Mouse (Mus musculus) granulocyte monocyte progenitor cell, adult 5-6 weeks (primary cell): Measurements from ENCODE around the gene Ctla4. TPM values are rescaled to one million over a fixed set of nuclear protein-coding genes. Genes with fewer than 3 reads are reported as not detected.

Experiments
- ATAC-seq: replicated peaks from 2 replicates; pipeline ENCODE4 v1.8.0; 2016; ENCODE audit warnings: mild to moderate bottlenecking, moderate TSS enrichment, inconsistent platforms; ENCODE audit not compliant: poor library complexity, severe bottlenecking
- total RNA-seq, 2 experiments: library from RNA; stranded (forward) in 1 of 2; stranded (reverse) in 1 of 2; fragments of 200-712, 200-1000 nt in 1 of 2; fragments of >200 nt in 1 of 2; fragmentation: Nextera tagmentation in 1 of 2; gene quantifications; 2 replicates each; pipeline ENCODE4 v1.2.3; 2014 to 2017

Ctla4 gene
- total RNA-seq, 2 experiments from 2014 or later = not detected

DNA sequence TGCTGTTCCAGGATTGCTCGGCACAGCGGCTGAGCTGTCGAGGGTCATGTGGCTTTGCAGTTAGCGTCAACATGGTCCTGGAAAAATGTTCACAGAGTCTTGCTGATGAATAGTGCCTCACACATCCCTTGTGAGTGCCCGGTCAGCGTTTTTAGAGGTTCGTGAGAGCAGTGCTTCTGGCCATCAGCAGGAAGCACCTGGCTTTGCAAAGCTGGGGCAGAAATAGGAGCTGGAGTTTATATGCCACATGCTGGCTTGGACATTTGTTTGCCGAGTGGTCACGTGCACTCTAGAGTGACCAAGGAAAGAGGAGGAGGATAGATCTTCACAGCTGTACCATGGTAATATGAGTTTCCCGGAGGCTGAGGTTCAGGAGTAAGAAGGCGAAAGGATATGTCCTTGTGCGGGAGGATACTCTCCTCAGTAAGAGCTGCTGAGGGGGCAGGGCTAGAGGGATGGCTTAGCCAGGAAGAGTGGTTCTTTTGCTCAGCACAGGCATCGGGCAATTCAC lies 23.8 kb upstream of the Ctla4 start:
- ATAC-seq = no peak

GRCm38 (mm10) chr1:60863701-60864100 lies 23.1 kb upstream of the Ctla4 start:
- ATAC-seq = no peak

- peak; percentile 60 for ATAC-seq
Measured at GRCm38 (mm10) chr1:60865167-60865566, 21.6 kb upstream of the Ctla4 start.

- no peak for ATAC-seq
Measured at GRCm38 (mm10) chr1:60866043-60866442, 20.8 kb upstream of the Ctla4 start.

DNA sequence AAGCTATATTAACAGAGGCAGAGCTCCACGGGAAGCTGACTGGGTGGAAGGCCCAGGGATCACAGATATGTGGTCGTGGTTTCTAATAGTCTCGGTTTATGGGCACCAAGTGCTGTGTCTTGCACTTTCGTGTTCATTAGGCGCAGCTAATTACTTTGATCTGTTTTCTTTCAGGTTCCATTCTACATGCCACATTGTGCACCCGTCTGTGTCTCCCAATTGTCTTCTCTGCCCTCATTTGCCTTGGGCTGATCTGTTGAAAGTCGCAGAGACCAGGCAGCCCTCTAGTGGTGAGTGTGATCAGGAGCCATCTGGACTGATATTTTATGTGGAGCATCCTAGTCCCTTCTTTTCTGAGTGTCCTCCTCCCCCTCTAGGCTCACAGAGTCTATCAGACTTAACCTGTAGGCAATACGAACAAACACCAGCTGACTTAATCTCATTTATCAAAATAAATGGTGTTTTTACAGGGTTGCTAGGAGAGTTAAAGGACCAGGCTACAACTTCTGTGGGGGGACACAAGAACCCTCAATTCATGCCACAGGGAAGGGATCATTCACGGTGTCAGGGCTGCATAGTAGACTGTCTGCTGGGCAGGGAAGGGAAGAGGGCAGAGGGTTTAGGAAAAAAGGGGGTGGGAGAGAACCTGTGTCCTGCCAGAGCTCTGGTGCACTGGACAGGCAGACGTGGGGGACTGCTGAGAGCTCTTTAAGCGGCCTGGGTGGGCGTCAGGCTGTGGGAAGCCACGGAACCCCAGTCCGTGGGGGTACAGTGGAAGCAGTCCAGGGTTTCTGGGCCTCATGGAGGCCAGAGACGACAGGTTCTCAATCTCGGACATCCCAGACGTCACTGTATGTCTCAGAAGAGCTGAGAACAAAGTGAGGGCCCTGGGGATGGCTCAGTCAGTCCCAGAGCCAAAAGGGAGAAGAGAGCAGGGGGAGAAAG lies 18.2 kb upstream of the Ctla4 start:
- peak; percentile 36; the same call in 1 of the 2 replicates for ATAC-seq

DNA sequence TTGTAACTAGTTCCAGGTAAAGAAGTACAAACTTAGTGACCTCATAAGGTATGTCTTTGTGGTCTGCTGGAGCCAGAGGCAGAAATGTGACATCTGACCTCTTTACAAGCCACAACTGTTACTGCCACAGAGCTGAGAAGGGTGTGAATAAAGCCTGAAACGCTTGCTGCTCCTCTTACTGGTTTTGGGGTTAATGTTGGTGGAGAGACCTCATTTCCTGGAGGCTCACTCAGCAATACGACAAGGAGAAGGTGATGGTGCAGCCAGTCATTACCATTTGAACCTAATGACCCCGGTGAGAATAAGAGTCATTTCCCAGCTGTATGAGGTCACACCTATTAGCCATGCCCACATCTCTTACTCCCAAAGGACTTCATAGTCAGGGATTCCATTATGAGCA lies 11.5 kb upstream of the Ctla4 start:
- no peak for ATAC-seq

DNA sequence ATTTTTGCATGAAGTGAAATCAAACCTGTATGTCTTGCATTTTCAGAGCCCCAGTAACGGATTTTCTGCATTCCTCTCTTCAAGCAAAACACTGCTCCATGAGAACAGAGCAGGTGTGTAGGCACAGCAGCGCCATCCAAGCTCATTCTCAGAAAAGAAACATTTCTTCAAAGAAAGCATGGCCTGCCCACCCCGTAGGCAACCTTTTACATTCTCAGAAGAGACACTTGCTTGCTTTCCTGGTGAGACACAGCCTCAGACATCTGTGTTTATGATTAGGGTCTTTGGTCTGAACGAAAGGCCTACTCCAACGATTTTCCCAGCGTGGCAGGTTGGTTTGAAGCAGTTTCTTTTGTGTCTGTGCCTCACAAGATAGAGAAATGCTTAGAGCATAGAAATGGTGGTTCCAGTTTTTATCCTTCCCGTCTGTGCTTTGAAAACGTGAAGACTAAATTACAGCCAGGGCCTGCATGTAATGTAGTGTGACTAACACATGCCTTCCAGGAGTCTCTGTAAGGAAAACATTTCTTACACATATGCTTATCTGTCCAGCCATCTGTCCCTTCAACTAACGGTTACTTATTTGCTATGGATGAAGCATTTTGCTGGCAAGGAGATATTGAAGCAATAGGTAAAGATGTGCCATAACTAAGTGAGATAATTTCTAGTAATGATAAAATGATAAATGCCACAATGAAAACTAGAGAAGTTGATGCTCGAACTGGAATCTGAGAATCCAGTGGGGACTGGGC lies 6.5 kb upstream of the Ctla4 start:
- no peak for ATAC-seq

GRCm38 (mm10) chr1:60882792-60883191 lies 4.0 kb upstream of the Ctla4 start:
- no peak for ATAC-seq

- no peak for ATAC-seq
Measured at GRCm38 (mm10) chr1:60883279-60883678, 3.5 kb upstream of the Ctla4 start.

DNA sequence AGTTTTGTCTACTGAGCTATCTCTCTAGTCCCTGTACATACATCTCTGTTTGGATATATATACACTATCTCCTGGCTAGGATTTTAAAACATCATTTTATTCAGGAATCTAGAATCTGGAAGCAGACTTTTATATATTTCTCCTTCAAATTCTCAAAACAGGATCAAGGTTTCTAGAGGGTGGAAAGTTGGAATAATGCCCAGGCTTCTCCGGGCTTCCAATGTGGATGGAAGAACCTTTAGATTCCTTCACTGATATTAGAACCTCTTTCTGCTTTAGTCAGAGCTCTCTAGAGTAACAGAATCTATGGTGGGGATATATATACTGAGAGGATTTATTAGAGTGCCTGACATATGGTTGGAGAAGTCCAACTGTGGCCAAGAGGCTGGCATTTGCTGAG lies 2.2 kb upstream of the Ctla4 start:
- no peak for ATAC-seq

- ATAC-seq = no peak
Measured at GRCm38 (mm10) chr1:60898127-60898932, 11.5 kb downstream of the Ctla4 start.

GRCm38 (mm10) chr1:60898933-60899210 lies 12.1 kb downstream of the Ctla4 start:
- ATAC-seq = peak; percentile 40

GRCm38 (mm10) chr1:60899244-60899643 lies 12.4 kb downstream of the Ctla4 start:
- ATAC-seq = peak; percentile 17

DNA sequence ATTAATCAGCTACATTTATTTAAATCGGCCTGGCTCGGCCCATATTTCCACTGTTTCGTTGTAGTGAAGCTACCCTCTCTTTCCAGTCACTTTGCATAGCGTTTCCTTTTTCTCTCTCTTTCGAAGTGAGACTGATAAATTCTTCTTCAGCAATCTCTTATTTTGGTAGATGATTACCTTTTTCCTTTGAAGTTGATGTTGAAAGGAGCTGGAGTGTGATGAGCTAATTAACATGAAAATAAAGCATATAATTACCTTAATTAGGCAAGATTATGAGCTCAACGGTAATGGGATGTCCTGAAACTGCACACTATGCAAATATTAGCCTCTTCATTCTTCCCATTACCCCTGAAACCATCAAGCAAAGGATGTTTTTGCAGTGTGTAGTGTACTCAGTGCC lies 15.7 kb downstream of the Ctla4 start:
- no peak for ATAC-seq

GRCm38 (mm10) chr1:60903126-60903525 lies 16.3 kb downstream of the Ctla4 start:
- no peak for ATAC-seq

GRCm38 (mm10) chr1:60904456-60904978 lies 17.7 kb downstream of the Ctla4 start:
- no peak for ATAC-seq

DNA sequence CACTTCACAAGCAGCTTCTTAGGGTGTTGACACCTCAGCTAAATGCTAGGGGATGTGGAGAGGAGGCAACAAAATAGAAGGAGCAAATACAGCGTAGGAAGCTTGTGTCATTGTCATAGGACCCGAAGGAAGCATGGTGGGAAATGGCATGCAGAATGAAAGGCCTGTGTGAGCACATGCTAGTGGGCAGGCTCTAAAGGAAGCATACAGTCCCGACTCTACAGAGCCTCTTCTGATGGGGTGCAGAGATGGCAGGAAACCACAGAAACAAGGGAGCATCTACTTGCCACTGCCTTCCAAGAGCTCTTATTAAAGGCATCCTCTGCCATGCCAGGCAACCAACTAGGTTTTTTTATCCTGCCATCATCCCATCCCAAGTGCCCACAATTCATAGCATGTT lies 20.7 kb downstream of the Ctla4 start:
- no peak for ATAC-seq

DNA sequence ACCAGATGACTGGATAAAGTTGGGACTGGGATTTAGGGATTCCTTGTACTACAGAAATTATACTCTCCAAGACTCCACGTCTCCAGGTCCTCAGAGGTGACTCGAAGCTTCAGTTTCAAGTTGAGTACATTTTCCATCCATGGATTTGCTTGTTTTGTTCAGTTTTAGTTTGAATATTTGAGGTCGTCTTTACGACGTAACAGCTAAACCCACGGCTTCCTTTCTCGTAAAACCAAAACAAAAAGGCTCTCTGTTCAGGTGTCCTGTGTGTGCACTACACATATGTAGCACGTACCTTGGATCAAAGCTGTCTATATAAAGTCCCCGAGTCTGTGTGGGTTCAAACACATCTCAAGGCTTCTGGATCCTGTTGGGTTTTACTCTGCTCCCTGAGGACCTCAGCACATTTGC lies 22.0 kb downstream of the Ctla4 start:
- ATAC-seq = no peak

GRCm38 (mm10) chr1:60909746-60910145 lies 22.9 kb downstream of the Ctla4 start:
- ATAC-seq = no peak

DNA sequence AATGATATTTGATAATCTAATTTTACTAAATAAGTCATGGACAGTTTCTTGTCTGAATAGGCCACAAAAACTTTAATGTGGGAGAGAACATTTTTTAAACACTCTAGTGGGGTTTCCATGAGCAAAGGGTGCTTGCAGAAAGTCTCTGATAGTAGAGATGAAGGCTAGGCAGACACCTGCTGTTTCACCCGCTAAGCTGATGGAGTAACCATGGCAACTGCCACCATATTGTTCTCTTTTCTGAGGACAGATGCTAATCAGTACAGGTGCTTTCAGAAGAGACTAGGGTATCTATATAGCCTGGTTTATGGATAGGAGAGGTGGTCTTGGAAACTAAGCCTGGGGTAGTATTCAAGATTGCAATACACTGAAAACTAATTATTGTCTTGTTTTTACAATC lies 24.0 kb downstream of the Ctla4 start:
- ATAC-seq = no peak
